Mouse (Mus musculus) spleen, embryonic (tissue): ENCODE measurements around the gene Ssh2.

Source experiments
- CTCF ChIA-PET: fragments of 350-600 bp; sonication (Branson Sonifier 250); formaldehyde crosslinking; loops from one replicate; lab custom pipeline; 2022; lab: Charles Lee

The Ssh2 gene

GRCm38 (mm10) chr11:77395539-77395938, 179.5 kb downstream of the Ssh2 start:
- CTCF ChIA-PET: no interaction called here

- CTCF ChIA-PET: interaction anchor here (1.0 kb wide), 1 partner anchor 55 kb away, joined by 3 read pairs; no protein-coding TSS in a partner anchor
These were observed 186.4 kb downstream of the Ssh2 start for GRCm38 (mm10) chr11:77402508-77402907.

- CTCF ChIA-PET: interaction anchor here (1.1 kb wide), 1 partner anchor 13 kb away, joined by 3 read pairs; no protein-coding TSS in a partner anchor
These were observed 190.2 kb downstream of the Ssh2 start for GRCm38 (mm10) chr11:77406329-77406728.

- CTCF ChIA-PET: no interaction called here
These were observed 193.8 kb downstream of the Ssh2 start for GRCm38 (mm10) chr11:77409879-77410278.

GRCm38 (mm10) chr11:77411284-77411683, 195.2 kb downstream of the Ssh2 start:
- CTCF ChIA-PET: interaction anchor here (0.6 kb wide), 2 partner anchors 27 to 193 kb away, joined by 3 read pairs; no protein-coding TSS in a partner anchor

- CTCF ChIA-PET: no interaction called here
These were observed 198.2 kb downstream of the Ssh2 start for GRCm38 (mm10) chr11:77414141-77414839.

GRCm38 (mm10) chr11:77416212-77417000, 200.3 kb downstream of the Ssh2 start:
- CTCF ChIA-PET: no interaction called here

- CTCF ChIA-PET: interaction anchor here (0.7 kb wide), 1 partner anchor 21 kb away, joined by 5 read pairs; no protein-coding TSS in a partner anchor
These were observed 201.9 kb downstream of the Ssh2 start for GRCm38 (mm10) chr11:77418021-77418420.

GRCm38 (mm10) chr11:77423175-77423859, 207.2 kb downstream of the Ssh2 start:
- CTCF ChIA-PET: no interaction called here

GRCm38 (mm10) chr11:77428446-77428845, 212.4 kb downstream of the Ssh2 start:
- CTCF ChIA-PET: no interaction called here

- CTCF ChIA-PET: no interaction called here
These were observed 220.9 kb downstream of the Ssh2 start for GRCm38 (mm10) chr11:77437026-77437425.

- CTCF ChIA-PET: interaction anchor here (1.3 kb wide), 1 partner anchor 19 kb away, joined by 3 read pairs; no protein-coding TSS in a partner anchor
These were observed 224.0 kb downstream of the Ssh2 start for GRCm38 (mm10) chr11:77440081-77440480.

- CTCF ChIA-PET: interaction anchor here (0.6 kb wide), 1 partner anchor 123 kb away, joined by 42 read pairs; no protein-coding TSS in a partner anchor
These were observed 224.9 kb downstream of the Ssh2 start for GRCm38 (mm10) chr11:77441020-77441419.

GRCm38 (mm10) chr11:77442186-77443170, 226.4 kb downstream of the Ssh2 start:
- CTCF ChIA-PET: no interaction called here

GRCm38 (mm10) chr11:77444939-77445338, 228.9 kb downstream of the Ssh2 start:
- CTCF ChIA-PET: no interaction called here

- CTCF ChIA-PET: no interaction called here
These were observed 230.5 kb downstream of the Ssh2 start for GRCm38 (mm10) chr11:77446628-77447041.

GRCm38 (mm10) chr11:77449224-77449623, 233.1 kb downstream of the Ssh2 start:
- CTCF ChIA-PET: no interaction called here

GRCm38 (mm10) chr11:77451670-77452069, 235.6 kb downstream of the Ssh2 start:
- CTCF ChIA-PET: no interaction called here

- CTCF ChIA-PET: interaction anchor here (0.6 kb wide), 1 partner anchor 43 kb away, joined by 15 read pairs; no protein-coding TSS in a partner anchor
These were observed 237.3 kb downstream of the Ssh2 start for GRCm38 (mm10) chr11:77453388-77453787.

- CTCF ChIA-PET: interaction anchor here (1.1 kb wide), 1 partner anchor 72 kb away, joined by 4 read pairs; no protein-coding TSS in a partner anchor
These were observed 239.9 kb downstream of the Ssh2 start for GRCm38 (mm10) chr11:77455770-77456510.
